Mouse (Mus musculus) liver, embryonic 11.5 days (tissue): ENCODE measurements around the gene Skap1. TPM values are rescaled to one million over a fixed set of nuclear protein-coding genes. Genes with fewer than 3 reads are reported as not detected.

Source experiments
- ATAC-seq: fragments of 200-750 bp; cut with Nextera tagmentation; replicated peaks from 2 replicates; pipeline ENCODE4 v1.8.0; 2017; ENCODE audit warnings: moderate number of reproducible peaks, mild to moderate bottlenecking, moderate TSS enrichment, moderate library complexity; ENCODE audit not compliant: low FRiP score
- DNase-seq: peaks from one replicate; pipeline ENCODE4 v3.0.0-alpha.2; 2017; ENCODE audit warnings: low spot score
- H3K27ac ChIP-seq: fragments of 300-500 bp; sonication (generic); 2 replicates; pipeline ENCODE4 v1.5.1; 2014; ENCODE audit warnings: mild to moderate bottlenecking, low read depth, low read length, control low read depth
- H3K27me3 ChIP-seq: fragments of 300-500 bp; sonication (generic); replicated peaks from 2 replicates; pipeline ENCODE4 v1.6.1; 2014; ENCODE audit warnings: low read length, mixed read lengths; ENCODE audit not compliant: control insufficient read depth, insufficient read depth
- H3K36me3 ChIP-seq: fragments of 300-500 bp; sonication (generic); 2 replicates; pipeline ENCODE4 v1.6.1; 2014; ENCODE audit warnings: mild to moderate bottlenecking, low read length, moderate library complexity, mixed read lengths; ENCODE audit not compliant: control insufficient read depth, insufficient read depth
- H3K4me1 ChIP-seq: fragments of 300-500 bp; sonication (generic); replicated peaks from 2 replicates; pipeline ENCODE4 v1.6.1; 2014; ENCODE audit warnings: low read length, mixed read lengths; ENCODE audit not compliant: control insufficient read depth, insufficient read depth
- H3K4me2 ChIP-seq: fragments of 300-500 bp; sonication (generic); 2 replicates; pipeline ENCODE4 v1.6.1; 2014; ENCODE audit warnings: mild to moderate bottlenecking, control low read depth, moderate library complexity
- H3K4me3 ChIP-seq: fragments of 300-500 bp; sonication (generic); 2 replicates; pipeline ENCODE4 v1.5.1; 2014; ENCODE audit warnings: low read depth, low read length, control low read depth
- H3K9ac ChIP-seq: fragments of 300-500 bp; sonication (generic); 2 replicates; pipeline ENCODE4 v1.6.1; 2014; ENCODE audit warnings: low read depth, low read length, control low read depth
- H3K9me3 ChIP-seq: fragments of 300-500 bp; sonication (generic); 2 replicates; pipeline ENCODE4 v1.6.1; 2016; ENCODE audit warnings: low read length, inconsistent platforms, mixed read lengths; ENCODE audit not compliant: control insufficient read depth
- WGBS: fragments of 180-500 bp; shearing (Covaris S2); extraction: QIAGEN DNeasy Blood & Tissue Kit; methylation state at CpG from one replicate; pipeline ENCODE4 v1.1.7; 2014; 5-methylcytosine and 5-hydroxymethylcytosine counted together
- polyA plus RNA-seq: library from polyadenylated mRNA; unstranded; fragments of >200 nt; fragmentation: Nextera tagmentation; extraction: Ambion mirVana; gene quantifications from 2 replicates; pipeline ENCODE4 v1.2.1, GENCODE M21; 2014

The Skap1 gene
- polyA plus RNA-seq, 1 experiment from 2014 or later: 0.45 TPM

- Histone ChIP-seq H3K9me3 (no peaks in the 10 kb centered on the region), H3K4me3 (no peak overlapping the region), H3K4me1 (no peaks in the 10 kb centered on the region), H3K4me2 (no peak overlapping the region), H3K36me3 (no peaks in the 10 kb centered on the region), H3K27ac (no peak overlapping the region), H3K27me3 (no peaks in the 10 kb centered on the region), H3K9ac (no peak overlapping the region)
- ATAC-seq: no peak
- no peak for DNase-seq
- WGBS: 91% methylated on average over 16 of the region's 16 CpGs
These were observed 61.8 kb downstream of the Skap1 start for GRCm38 (mm10) chr11:96526137-96526621.

GRCm38 (mm10) chr11:96531757-96532433, 67.5 kb downstream of the Skap1 start:
- H3K9ac ChIP-seq: no peak overlapping the region
- H3K4me2 ChIP-seq: no peak overlapping the region
- no peaks in the 10 kb centered on the region; the same call in 1 of the 2 replicates for H3K27me3 ChIP-seq
- no peak overlapping the region for H3K4me3 ChIP-seq
- ATAC-seq (no peak), DNase-seq (no peak)
- H3K36me3 ChIP-seq: no peaks in the 10 kb centered on the region
- no peaks in the 10 kb centered on the region for H3K9me3 ChIP-seq
- H3K4me1 ChIP-seq: no peaks in the 10 kb centered on the region
- H3K27ac ChIP-seq: no peak overlapping the region
- 70% methylated on average over 13 of the region's 13 CpGs for WGBS

GRCm38 (mm10) chr11:96534531-96534930, 70.1 kb downstream of the Skap1 start:
- no peak overlapping the region for H3K27ac ChIP-seq
- no peaks in the 10 kb centered on the region for H3K36me3 ChIP-seq
- H3K27me3 ChIP-seq: peaks cover 4% of the 10 kb centered on the region; the same call in 1 of the 2 replicates
- no peak overlapping the region for H3K9ac ChIP-seq
- H3K4me1 ChIP-seq: no peaks in the 10 kb centered on the region
- no peak overlapping the region for H3K4me2 ChIP-seq
- ATAC-seq (no peak), DNase-seq (no peak)
- H3K9me3 ChIP-seq: no peaks in the 10 kb centered on the region
- H3K4me3 ChIP-seq: no peak overlapping the region
- 65% methylated on average over 2 of the region's 2 CpGs for WGBS

GRCm38 (mm10) chr11:96536146-96536545, 71.8 kb downstream of the Skap1 start:
- Histone ChIP-seq H3K27me3 (peaks cover 4% of the 10 kb centered on the region; the same call in 1 of the 2 replicates), H3K9me3 (no peaks in the 10 kb centered on the region), H3K36me3 (no peaks in the 10 kb centered on the region), H3K4me3 (no peak overlapping the region), H3K27ac (no peak overlapping the region), H3K9ac (no peak overlapping the region), H3K4me1 (no peaks in the 10 kb centered on the region), H3K4me2 (no peak overlapping the region)
- DNase-seq (no peak), ATAC-seq (no peak)
- WGBS: 25% methylated on average over 5 of the region's 5 CpGs

- Histone ChIP-seq H3K27ac (no peak overlapping the region), H3K27me3 (peaks cover 6% of the 10 kb centered on the region; the same call in 1 of the 2 replicates), H3K4me2 (no peak overlapping the region), H3K9me3 (no peaks in the 10 kb centered on the region), H3K4me3 (no peak overlapping the region), H3K36me3 (no peaks in the 10 kb centered on the region), H3K9ac (no peak overlapping the region), H3K4me1 (no peaks in the 10 kb centered on the region)
- DNase-seq: no peak
- ATAC-seq: no peak
- WGBS: 68% methylated on average over 7 of the region's 7 CpGs
These were observed 77.6 kb downstream of the Skap1 start for GRCm38 (mm10) chr11:96542003-96542402.

- WGBS: 78% methylated on average over 7 of the region's 7 CpGs
- H3K27ac ChIP-seq: no peak overlapping the region
- no peak for ATAC-seq
- no peak overlapping the region for H3K9ac ChIP-seq
- H3K9me3 ChIP-seq: no peaks in the 10 kb centered on the region
- no peak overlapping the region for H3K4me3 ChIP-seq
- no peak for DNase-seq
- H3K4me2 ChIP-seq: no peak overlapping the region
- H3K36me3 ChIP-seq: no peaks in the 10 kb centered on the region
- H3K27me3 ChIP-seq: peaks cover 6% of the 10 kb centered on the region; the same call in 1 of the 2 replicates
- no peaks in the 10 kb centered on the region for H3K4me1 ChIP-seq
These were observed 78.2 kb downstream of the Skap1 start for GRCm38 (mm10) chr11:96542561-96542960.

GRCm38 (mm10) chr11:96546428-96546827, 82.0 kb downstream of the Skap1 start:
- H3K9me3 ChIP-seq: no peaks in the 10 kb centered on the region
- ATAC-seq: no peak
- H3K27me3 ChIP-seq: 0 out of 2 replicates have a peak, but pooled peaks cover 2% of the 10 kb centered on the region
- no peak overlapping the region for H3K27ac ChIP-seq
- DNase-seq: no peak
- no peak overlapping the region for H3K4me3 ChIP-seq
- no peaks in the 10 kb centered on the region for H3K36me3 ChIP-seq
- no peak overlapping the region for H3K9ac ChIP-seq
- no peak overlapping the region for H3K4me2 ChIP-seq
- no peaks in the 10 kb centered on the region for H3K4me1 ChIP-seq
- 58% methylated on average over 8 of the region's 8 CpGs for WGBS

GRCm38 (mm10) chr11:96550960-96551703, 86.7 kb downstream of the Skap1 start:
- Histone ChIP-seq H3K36me3 (no peaks in the 10 kb centered on the region), H3K4me2 (no peak overlapping the region), H3K27me3 (peaks cover 6% of the 10 kb centered on the region), H3K27ac (no peak overlapping the region), H3K4me3 (no peak overlapping the region), H3K9ac (no peak overlapping the region), H3K4me1 (no peaks in the 10 kb centered on the region), H3K9me3 (no peaks in the 10 kb centered on the region)
- DNase-seq: no peak
- 74% methylated on average over 9 of the region's 9 CpGs for WGBS
- ATAC-seq: no peak
